Mouse (Mus musculus) left cerebral cortex, adult 2 months (tissue): ENCODE results near the gene Stmnd1. TPM values are rescaled to one million over a fixed set of nuclear protein-coding genes. Genes with fewer than 3 reads are reported as not detected.
"Not testable (repeated sequence)": the region's sequence is repeated elsewhere in the genome, so short reads cannot be mapped to it uniquely, and the experiment has no call there.

ENCODE experiments used
- DNase-seq, 2 experiments: peaks; one replicate each; pipeline ENCODE4 v3.0.0; 2021 to 2022; ENCODE audit warnings: low spot score in 2 of 2, mixed read lengths in 1 of 2; ENCODE audit errors: extremely low spot score in 1 of 2
- H3K27ac ChIP-seq: fragments of 200-600 bp; 2 replicates; pipeline ENCODE4 v1.8.1; 2022
- H3K4me3 ChIP-seq: fragments of 200-600 bp; 2 replicates; pipeline ENCODE4 v1.8.1; 2022
- CTCF ChIP-seq: fragments of 200-600 bp; IDR thresholded peaks from 2 replicates; pipeline ENCODE4 v1.8.1; 2022; ENCODE audit warnings: antibody characterized with exemption, mild to moderate bottlenecking, moderate library complexity
- intact Hi-C: fragments of 180-260 bp; cut with DNase I; formaldehyde crosslinking; loops from one replicate; pipeline ENCODE4 v1.15.1; 2025
- long read RNA-seq, 2 experiments: library from polyadenylated mRNA; stranded (forward); transcript quantifications; one replicate each; pipeline ENCODE4 v2.0.0; 2021; ENCODE audit warnings: borderline mapping rate in 2 of 2
- total RNA-seq, 2 experiments: library from RNA; stranded (reverse); gene quantifications; 2 replicates each; pipeline ENCODE4 v1.2.3; 2021

The Stmnd1 gene
- total RNA-seq = not detected
- long read RNA-seq, experiment 1 = 0 reads
- long read RNA-seq, experiment 2 = 0 reads

- DNase-seq = no peak
- Histone ChIP-seq H3K27ac (no peak within 1 kb of the TSS), H3K4me3 (no peak within 1 kb of the TSS)
- no peak for TF ChIP-seq CTCF
- intact Hi-C loops = no loop called here
Observed at GRCm38 (mm10) chr13:46273453-46274110, at the start of gene Stmnd1. Stmnd1 (plus strand) TSS chr13:46273721.

- no peak overlapping the region for H3K27ac ChIP-seq
- intact Hi-C loops = no loop called here
- H3K4me3 ChIP-seq = no peak overlapping the region
- no peak for TF ChIP-seq CTCF
- no peak for DNase-seq
Observed at GRCm38 (mm10) chr13:46226956-46227355, 46.6 kb upstream of the Stmnd1 start.

- H3K27ac ChIP-seq = no peak overlapping the region
- no peak overlapping the region for H3K4me3 ChIP-seq
- intact Hi-C loops = no loop called here
- no peak for DNase-seq
- no peak for TF ChIP-seq CTCF
Observed at GRCm38 (mm10) chr13:46227486-46227885, 46.0 kb upstream of the Stmnd1 start.

GRCm38 (mm10) chr13:46228750-46229149 lies 44.8 kb upstream of the Stmnd1 start:
- DNase-seq, intact Hi-C loops, H3K27ac ChIP-seq, H3K4me3 ChIP-seq: not testable (repeated sequence)

- TF ChIP-seq CTCF = no peak
- intact Hi-C loops = no loop called here
- Histone ChIP-seq H3K27ac (no peak overlapping the region), H3K4me3 (no peak overlapping the region)
- DNase-seq = no peak
Observed at GRCm38 (mm10) chr13:46231514-46232085, 41.9 kb upstream of the Stmnd1 start.

- no peak for DNase-seq
- Histone ChIP-seq H3K4me3 (no peak overlapping the region), H3K27ac (no peak overlapping the region)
- no peak for TF ChIP-seq CTCF
- intact Hi-C loops = no loop called here
Observed at GRCm38 (mm10) chr13:46237723-46238349, 35.7 kb upstream of the Stmnd1 start.

GRCm38 (mm10) chr13:46238796-46239195 lies 34.7 kb upstream of the Stmnd1 start:
- DNase-seq = no peak
- TF ChIP-seq CTCF = no peak

GRCm38 (mm10) chr13:46241391-46242188 lies 31.9 kb upstream of the Stmnd1 start:
- no peak for TF ChIP-seq CTCF
- Histone ChIP-seq H3K27ac (no peak overlapping the region), H3K4me3 (no peak overlapping the region)
- no peak for DNase-seq
- intact Hi-C loops = no loop called here

More at GRCm38 (mm10) chr13:46238796-46239195, 34.7 kb upstream of the Stmnd1 start:
- no peak overlapping the region for H3K4me3 ChIP-seq
- intact Hi-C loops = no loop called here
- H3K27ac ChIP-seq = no peak overlapping the region

- intact Hi-C loops = loop anchor here (2.0 to 5.0 kb wide), 2 partner anchors 156 to 715 kb away; no protein-coding TSS in a partner anchor
- Histone ChIP-seq H3K27ac (no peak overlapping the region), H3K4me3 (no peak overlapping the region)
- DNase-seq = no peak
- no peak for TF ChIP-seq CTCF
Observed at GRCm38 (mm10) chr13:46253753-46254152, 19.8 kb upstream of the Stmnd1 start.

GRCm38 (mm10) chr13:46254171-46254570 lies 19.4 kb upstream of the Stmnd1 start:
- no peak for DNase-seq
- Histone ChIP-seq H3K27ac (no peak overlapping the region), H3K4me3 (no peak overlapping the region)
- intact Hi-C loops = loop anchor here (2.0 to 5.0 kb wide), 2 partner anchors 157 to 715 kb away; no protein-coding TSS in a partner anchor
- TF ChIP-seq CTCF = no peak

- Histone ChIP-seq H3K4me3 (no peak overlapping the region), H3K27ac (no peak overlapping the region)
- intact Hi-C loops = loop anchor here (2.0 to 5.0 kb wide), 3 partner anchors 73 to 717 kb away; partner anchors contain the start of gene Atxn1
- no peak for TF ChIP-seq CTCF
- no peak for DNase-seq
Observed at GRCm38 (mm10) chr13:46255616-46256015, 17.9 kb upstream of the Stmnd1 start.
